Mouse (Mus musculus) limb, embryonic 13.5 days (tissue): ENCODE data around the gene Cyp4x1. TPM values are rescaled to one million over a fixed set of nuclear protein-coding genes. Genes with fewer than 3 reads are reported as not detected.

ENCODE experiments used
- ATAC-seq: fragments of 200-750 bp; cut with Nextera tagmentation; 2 replicates; pipeline ENCODE4 v1.8.0; 2017; ENCODE audit warnings: low read depth, moderate number of reproducible peaks, moderate TSS enrichment; ENCODE audit not compliant: low FRiP score
- H3K27ac ChIP-seq: fragments of 300-500 bp; sonication (generic); 2 replicates; pipeline ENCODE4 v1.5.1; 2015; ENCODE audit warnings: inconsistent platforms, mild to moderate bottlenecking, moderate library complexity
- H3K27me3 ChIP-seq: fragments of 300-500 bp; sonication (generic); 2 replicates; pipeline ENCODE4 v1.6.1; 2015; ENCODE audit warnings: mild to moderate bottlenecking, inconsistent platforms
- H3K36me3 ChIP-seq: fragments of 300-500 bp; sonication (generic); 2 replicates; pipeline ENCODE4 v1.6.1; 2015; ENCODE audit warnings: inconsistent platforms, mild to moderate bottlenecking, moderate library complexity
- H3K4me1 ChIP-seq: fragments of 300-500 bp; sonication (generic); 2 replicates; pipeline ENCODE4 v1.6.1; 2015; ENCODE audit warnings: inconsistent platforms
- H3K4me2 ChIP-seq: fragments of 300-500 bp; sonication (generic); replicated peaks from 2 replicates; pipeline ENCODE4 v1.6.1; 2015; ENCODE audit warnings: inconsistent platforms, mild to moderate bottlenecking, moderate library complexity
- H3K4me3 ChIP-seq: fragments of 300-500 bp; sonication (generic); 2 replicates; pipeline ENCODE4 v1.5.1; 2015; ENCODE audit warnings: moderate library complexity, mild to moderate bottlenecking, inconsistent platforms
- H3K9ac ChIP-seq: fragments of 300-500 bp; sonication (generic); 2 replicates; pipeline ENCODE4 v1.6.1; 2015; ENCODE audit warnings: mild to moderate bottlenecking, inconsistent platforms
- H3K9me3 ChIP-seq: fragments of 300-500 bp; sonication (generic); 2 replicates; pipeline ENCODE4 v1.6.1; 2016; ENCODE audit warnings: inconsistent platforms
- WGBS: fragments of 180-500 bp; shearing (Covaris S2); methylation state at CpG from one replicate; pipeline ENCODE4 v1.1.7; 2015; 5-methylcytosine and 5-hydroxymethylcytosine counted together
- polyA plus RNA-seq: library from polyadenylated mRNA; unstranded; fragments of >200 nt; fragmentation: Nextera tagmentation; extraction: Ambion mirVana; gene quantifications from 2 replicates; pipeline ENCODE4 v1.2.1, GENCODE M21; 2015

Cyp4x1 gene
- polyA plus RNA-seq, 1 experiment from 2014 or later, result not detected

- Histone ChIP-seq H3K27me3 (peaks cover 60% of the 10 kb centered on the region), H3K4me3 (no peak overlapping the region), H3K36me3 (no peaks in the 10 kb centered on the region), H3K4me2 (no peak overlapping the region), H3K9me3 (no peaks in the 10 kb centered on the region), H3K4me1 (no peaks in the 10 kb centered on the region), H3K27ac (no peak overlapping the region), H3K9ac (no peak overlapping the region)
- WGBS, result 57% methylated on average over 3 of the region's 3 CpGs
- ATAC-seq, result no peak
These were observed 47.2 kb downstream of the Cyp4x1 start for GRCm38 (mm10) chr4:115086763-115087415.

GRCm38 (mm10) chr4:115086257-115086656 lies 47.8 kb downstream of the Cyp4x1 start:
- Histone ChIP-seq H3K4me3 (no peak overlapping the region), H3K27ac (no peak overlapping the region), H3K27me3 (peaks cover 57% of the 10 kb centered on the region), H3K9me3 (no peaks in the 10 kb centered on the region), H3K36me3 (no peaks in the 10 kb centered on the region), H3K4me1 (no peaks in the 10 kb centered on the region), H3K9ac (no peak overlapping the region), H3K4me2 (no peak overlapping the region)
- ATAC-seq, result no peak
- WGBS, result 67% methylated on average over 4 of the region's 4 CpGs

GRCm38 (mm10) chr4:115085522-115086095 lies 48.5 kb downstream of the Cyp4x1 start:
- H3K36me3 ChIP-seq, result no peaks in the 10 kb centered on the region
- no peaks in the 10 kb centered on the region for H3K9me3 ChIP-seq
- H3K9ac ChIP-seq, result no peak overlapping the region
- H3K4me1 ChIP-seq, result no peaks in the 10 kb centered on the region
- no peak overlapping the region for H3K4me2 ChIP-seq
- 21% methylated on average over 6 of the region's 6 CpGs for WGBS
- no peak overlapping the region for H3K4me3 ChIP-seq
- H3K27me3 ChIP-seq, result peaks cover 53% of the 10 kb centered on the region
- no peak overlapping the region for H3K27ac ChIP-seq
- ATAC-seq, result no peak

- Histone ChIP-seq H3K4me2 (no peak overlapping the region), H3K4me1 (peaks cover 5% of the 10 kb centered on the region; the same call in 1 of the 2 replicates), H3K27me3 (peaks cover 28% of the 10 kb centered on the region), H3K9ac (no peak overlapping the region), H3K4me3 (no peak overlapping the region), H3K9me3 (no peaks in the 10 kb centered on the region), H3K36me3 (no peaks in the 10 kb centered on the region), H3K27ac (no peak overlapping the region)
- no peak for ATAC-seq
- whole genome bisulfite sequencing, result 82% methylated on average over 3 of the region's 3 CpGs
These were observed 51.0 kb downstream of the Cyp4x1 start for GRCm38 (mm10) chr4:115083031-115083430.

- no peak overlapping the region for H3K4me3 ChIP-seq
- 33% methylated on average over 5 of the region's 5 CpGs for WGBS
- H3K9ac ChIP-seq, result no peak overlapping the region
- no peaks in the 10 kb centered on the region for H3K36me3 ChIP-seq
- H3K27ac ChIP-seq, result no peak overlapping the region
- H3K4me1 ChIP-seq, result peaks cover 5% of the 10 kb centered on the region; the same call in 1 of the 2 replicates
- no peak overlapping the region for H3K4me2 ChIP-seq
- H3K27me3 ChIP-seq, result peaks cover 6% of the 10 kb centered on the region
- ATAC-seq, result no peak
- no peaks in the 10 kb centered on the region for H3K9me3 ChIP-seq
These were observed 54.2 kb downstream of the Cyp4x1 start for GRCm38 (mm10) chr4:115079821-115080349.

GRCm38 (mm10) chr4:115078892-115079820 lies 54.9 kb downstream of the Cyp4x1 start:
- Histone ChIP-seq H3K9ac (no peak overlapping the region), H3K9me3 (no peaks in the 10 kb centered on the region), H3K27me3 (peaks cover 4% of the 10 kb centered on the region), H3K36me3 (no peaks in the 10 kb centered on the region), H3K4me2 (no peak overlapping the region), H3K27ac (no peak overlapping the region), H3K4me3 (no peak overlapping the region), H3K4me1 (peaks cover 5% of the 10 kb centered on the region; the same call in 1 of the 2 replicates)
- WGBS, result 32% methylated on average over 10 of the region's 10 CpGs
- no peak for ATAC-seq

GRCm38 (mm10) chr4:115075204-115075915 lies 58.7 kb downstream of the Cyp4x1 start:
- ATAC-seq, result 0 out of 2 replicates have a peak, but pooled peaks have one; percentile 25
- 39% methylated on average over 3 of the region's 3 CpGs for WGBS
- no peak overlapping the region for H3K4me3 ChIP-seq

GRCm38 (mm10) chr4:115074789-115075188 lies 59.3 kb downstream of the Cyp4x1 start:
- Histone ChIP-seq H3K4me1 (peaks cover 5% of the 10 kb centered on the region; the same call in 1 of the 2 replicates), H3K36me3 (no peaks in the 10 kb centered on the region), H3K9me3 (no peaks in the 10 kb centered on the region), H3K27ac (no peak overlapping the region), H3K27me3 (peaks cover 10% of the 10 kb centered on the region; the same call in 1 of the 2 replicates), H3K4me2 (no peak overlapping the region), H3K9ac (no peak overlapping the region), H3K4me3 (no peak overlapping the region)
- WGBS, result 81% methylated on average over 1 of the region's 1 CpGs
- no peak for ATAC-seq

More at GRCm38 (mm10) chr4:115075204-115075915, 58.7 kb downstream of the Cyp4x1 start:
- Histone ChIP-seq H3K9me3 (no peaks in the 10 kb centered on the region), H3K27ac (no peak overlapping the region), H3K4me1 (peaks cover 5% of the 10 kb centered on the region; the same call in 1 of the 2 replicates), H3K9ac (no peak overlapping the region), H3K36me3 (no peaks in the 10 kb centered on the region), H3K27me3 (0 out of 2 replicates have a peak, but pooled peaks cover 6% of the 10 kb centered on the region), H3K4me2 (no peak overlapping the region)

- Histone ChIP-seq H3K4me2 (no peak overlapping the region), H3K36me3 (no peaks in the 10 kb centered on the region), H3K4me1 (no peaks in the 10 kb centered on the region), H3K9ac (no peak overlapping the region), H3K4me3 (no peak overlapping the region), H3K27me3 (peaks cover 39% of the 10 kb centered on the region), H3K9me3 (no peaks in the 10 kb centered on the region), H3K27ac (no peak overlapping the region)
- ATAC-seq, result no peak
- WGBS, result 44% methylated on average over 1 of the region's 1 CpGs
These were observed 62.4 kb downstream of the Cyp4x1 start for GRCm38 (mm10) chr4:115071668-115072067.

- no peak overlapping the region for H3K27ac ChIP-seq
- H3K36me3 ChIP-seq, result no peaks in the 10 kb centered on the region
- H3K4me1 ChIP-seq, result peaks cover 8% of the 10 kb centered on the region
- peak overlapping the region; percentile 62 for H3K9ac ChIP-seq
- peak overlapping the region; percentile 95 for H3K4me2 ChIP-seq
- ATAC-seq, result peak; percentile 7; the same call in 1 of the 2 replicates
- H3K27me3 ChIP-seq, result peaks cover 100% of the 10 kb centered on the region
- 2% methylated on average over 31 of the region's 31 CpGs for whole genome bisulfite sequencing
- H3K4me3 ChIP-seq, result peak overlapping the region; percentile 55
- no peaks in the 10 kb centered on the region for H3K9me3 ChIP-seq
These were observed 70.4 kb downstream of the Cyp4x1 start for GRCm38 (mm10) chr4:115063518-115064239.
